Mouse (Mus musculus) adrenal gland (tissue): ENCODE results near the gene Tbc1d2.

Experiments used
- intact Hi-C: fragments of 180-260 bp; cut with DNase I; formaldehyde crosslinking; loops from one replicate; pipeline ENCODE4 v1.15.1; 2025

The Tbc1d2 gene

GRCm38 (mm10) chr4:46558672-46559667 is 91.0 kb downstream of the Tbc1d2 start:
- intact Hi-C loops: no loop called here

GRCm38 (mm10) chr4:46556933-46557332 is 93.1 kb downstream of the Tbc1d2 start:
- intact Hi-C loops: no loop called here

GRCm38 (mm10) chr4:46555762-46556161 is 94.2 kb downstream of the Tbc1d2 start:
- intact Hi-C loops: no loop called here
